In the genomic region with DNA sequence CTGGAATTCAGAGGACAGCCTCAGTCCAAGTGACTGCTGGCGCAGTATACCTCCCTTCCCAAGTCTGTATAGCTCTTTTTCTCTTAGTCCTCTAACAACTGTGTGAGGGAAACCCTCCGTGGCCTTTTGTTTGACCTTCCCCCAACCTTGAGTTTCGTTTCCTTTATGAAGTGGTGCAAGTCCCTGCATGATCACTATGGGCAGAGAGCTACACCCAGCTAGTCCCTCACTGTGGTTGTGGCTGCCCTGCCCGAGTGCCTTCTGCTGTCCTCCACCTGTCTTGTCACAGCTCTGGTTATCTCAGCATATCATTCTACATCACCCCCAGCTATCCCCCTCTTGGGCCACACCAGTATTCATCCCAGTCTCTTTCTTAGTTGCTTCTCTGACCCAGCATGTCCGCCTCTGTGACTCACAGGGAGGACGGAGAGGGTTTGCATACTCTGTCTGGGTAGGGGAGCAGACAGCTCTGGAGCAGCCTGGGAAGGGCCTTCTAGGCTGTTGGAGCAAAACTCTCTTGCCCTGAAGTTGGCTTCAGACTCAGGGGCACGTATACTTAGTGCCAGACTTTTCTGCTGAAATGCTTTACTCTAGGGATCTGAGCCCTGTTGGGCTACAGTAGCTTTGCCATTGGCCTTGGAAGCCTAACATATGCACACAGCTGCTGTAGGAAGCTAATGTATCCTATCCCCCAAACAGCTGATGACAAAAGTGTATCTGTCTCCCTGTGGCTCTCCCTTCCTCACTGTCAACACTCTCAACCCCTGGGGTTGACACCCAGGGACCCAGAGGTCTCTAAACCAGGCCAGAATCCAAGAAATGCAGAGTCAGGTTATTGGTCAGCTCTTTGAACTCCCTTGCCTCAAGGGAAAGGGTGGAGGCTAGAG, we compare ENCODE assay signal across 1 mouse cellular context.
TF ChIP-seq lines count a peak whose summit lies in the region.

No protein-coding gene starts in this region.

TF ChIP-seq in CH12.LX, 34 proteins besides CTCF, POLR2A, EP300 and RAD21 (continued from another document):
- TF ChIP-seq JUND (conservative IDR thresholded peaks at IDR 0.05; ENCODE audit: low read depth, low read length) (no peak), MEF2A (IDR thresholded peaks at IDR 0.05; ENCODE audit: borderline replicate concordance, low read depth, low read length) (no peak; the same call in 1 of the 2 replicates), KAT2A (IDR thresholded peaks at IDR 0.05; ENCODE audit: insufficient replicate concordance, low read length) (no peak)
TF ChIP-seq in CH12.LX: peak in this region for 2.
